Mouse (Mus musculus) neural tube, embryonic 11.5 days (tissue): ENCODE results near the gene Ccdc191. TPM values are rescaled to one million over a fixed set of nuclear protein-coding genes. Genes with fewer than 3 reads are reported as not detected.

Experiments
- microRNA-seq: library from miRNA; unstranded; fragments of <30 nt; microRNA quantifications from one replicate; pipeline ENCODE4, GENCODE M21; 2016
- polyA plus RNA-seq: library from polyadenylated mRNA; unstranded; fragments of >200 nt; fragmentation: Nextera tagmentation; extraction: Ambion mirVana; gene quantifications from 2 replicates; pipeline ENCODE4 v1.2.1, GENCODE M21; 2014

Gene Ccdc191
- polyA plus RNA-seq, 1 experiment from 2014 or later: 11.3 TPM

Small RNA genes within 50 kb of the gene (microRNA-seq; reads per million reads assigned to microRNA genes)
- gene Mir3470b: not detected

Other genes with a start within 250 kb of the Ccdc191 start
- not detected in 2 replicates for gene Tigit, start 225.7 kb upstream of the Ccdc191 start, polyA plus RNA-seq
- not detected in 2 replicates for gene Drd3, start 135.8 kb upstream of the Ccdc191 start, polyA plus RNA-seq
- gene Qtrt2, start 37.0 kb downstream of the Ccdc191 start, polyA plus RNA-seq: 40.3 and 41.5 TPM in 2 replicates
- gene Zdhhc23, start 90.0 kb downstream of the Ccdc191 start, polyA plus RNA-seq: 0.23 and 0.31 TPM in 2 replicates
- 2.2 and 2.5 TPM in 2 replicates for gene Gramd1c, start 173.5 kb downstream of the Ccdc191 start, polyA plus RNA-seq
- gene Atp6v1a, start 249.9 kb downstream of the Ccdc191 start, polyA plus RNA-seq: 77.4 and 80.8 TPM in 2 replicates